Mouse (Mus musculus): ENCODE data around the gene Slc39a11.

The Slc39a11 gene

GRCm38 (mm10) chr11:113539502-113540209, 110.2 kb downstream of the Slc39a11 start:
- no peak for DNase-seq (ENCODE audit: low read depth)

- no peak for DNase-seq (ENCODE audit: low read depth)
Measured at GRCm38 (mm10) chr11:113539079-113539478, 110.8 kb downstream of the Slc39a11 start.

GRCm38 (mm10) chr11:113538406-113538917, 111.4 kb downstream of the Slc39a11 start:
- DNase-seq (ENCODE audit: low read depth): no peak

- no peak for DNase-seq (ENCODE audit: low read depth)
Measured at GRCm38 (mm10) chr11:113537715-113538114, 112.2 kb downstream of the Slc39a11 start.

GRCm38 (mm10) chr11:113537199-113537586, 112.7 kb downstream of the Slc39a11 start:
- no peak for DNase-seq (ENCODE audit: low read depth)

GRCm38 (mm10) chr11:113536308-113537198, 113.3 kb downstream of the Slc39a11 start:
- no peak for DNase-seq (ENCODE audit: low read depth)

GRCm38 (mm10) chr11:113534341-113534740, 115.5 kb downstream of the Slc39a11 start:
- no peak for DNase-seq (ENCODE audit: low read depth)

GRCm38 (mm10) chr11:113533931-113534330, 115.9 kb downstream of the Slc39a11 start:
- DNase-seq (ENCODE audit: low read depth): no peak

GRCm38 (mm10) chr11:113528391-113528790, 121.5 kb downstream of the Slc39a11 start:
- no peak for DNase-seq (ENCODE audit: low read depth)

GRCm38 (mm10) chr11:113525731-113526130, 124.1 kb downstream of the Slc39a11 start:
- no peak for DNase-seq (ENCODE audit: low read depth)

- DNase-seq (ENCODE audit: low read depth): no peak
Measured at GRCm38 (mm10) chr11:113522726-113523125, 127.2 kb downstream of the Slc39a11 start.

- DNase-seq (ENCODE audit: low read depth): no peak
Measured at GRCm38 (mm10) chr11:113521469-113522190, 128.2 kb downstream of the Slc39a11 start.

- DNase-seq (ENCODE audit: low read depth): no peak
Measured at GRCm38 (mm10) chr11:113520851-113521461, 128.9 kb downstream of the Slc39a11 start.

- no peak for DNase-seq (ENCODE audit: low read depth)
Measured at GRCm38 (mm10) chr11:113520373-113520772, 129.5 kb downstream of the Slc39a11 start.

GRCm38 (mm10) chr11:113519973-113520372, 129.9 kb downstream of the Slc39a11 start:
- DNase-seq (ENCODE audit: low read depth): no peak

- no peak for DNase-seq (ENCODE audit: low read depth)
Measured at GRCm38 (mm10) chr11:113518176-113518575, 131.7 kb downstream of the Slc39a11 start.

- no peak for DNase-seq (ENCODE audit: low read depth)
Measured at GRCm38 (mm10) chr11:113516156-113516555, 133.7 kb downstream of the Slc39a11 start.

- DNase-seq (ENCODE audit: low read depth): no peak
Measured at GRCm38 (mm10) chr11:113512976-113513375, 136.9 kb downstream of the Slc39a11 start.

- no peak for DNase-seq (ENCODE audit: low read depth)
Measured at GRCm38 (mm10) chr11:113512150-113512549, 137.7 kb downstream of the Slc39a11 start.

GRCm38 (mm10) chr11:113510969-113511625, 138.8 kb downstream of the Slc39a11 start:
- no peak for DNase-seq (ENCODE audit: low read depth)

- no peak for DNase-seq (ENCODE audit: low read depth)
Measured at GRCm38 (mm10) chr11:113510249-113510648, 139.6 kb downstream of the Slc39a11 start.
